Mouse (Mus musculus): ENCODE results near the gene S100a3. TPM values are rescaled to one million over a fixed set of nuclear protein-coding genes. Genes with fewer than 3 reads are reported as not detected.

Gene S100a3
- polyA plus RNA-seq, 1 experiment from 2014 or later = not detected

GRCm38 (mm10) chr3:90575320-90575719 is 14.9 kb downstream of the S100a3 start:
- Histone ChIP-seq H3K4me3 (no peak overlapping the region), H3K9me3 (no peaks in the 10 kb centered on the region), H3K27ac (no peak overlapping the region), H3K9ac (no peak overlapping the region), H3K27me3 (no peaks in the 10 kb centered on the region), H3K36me3 (no peaks in the 10 kb centered on the region), H3K4me2 (replicated peaks) (no peak overlapping the region), H3K4me1 (no peaks in the 10 kb centered on the region)
- 85% methylated on average over 3 of the region's 3 CpGs for WGBS
- no peak for ATAC-seq (ENCODE audit: insufficient number of reproducible peaks, insufficient read depth, low FRiP score, low TSS enrichment)

DNA sequence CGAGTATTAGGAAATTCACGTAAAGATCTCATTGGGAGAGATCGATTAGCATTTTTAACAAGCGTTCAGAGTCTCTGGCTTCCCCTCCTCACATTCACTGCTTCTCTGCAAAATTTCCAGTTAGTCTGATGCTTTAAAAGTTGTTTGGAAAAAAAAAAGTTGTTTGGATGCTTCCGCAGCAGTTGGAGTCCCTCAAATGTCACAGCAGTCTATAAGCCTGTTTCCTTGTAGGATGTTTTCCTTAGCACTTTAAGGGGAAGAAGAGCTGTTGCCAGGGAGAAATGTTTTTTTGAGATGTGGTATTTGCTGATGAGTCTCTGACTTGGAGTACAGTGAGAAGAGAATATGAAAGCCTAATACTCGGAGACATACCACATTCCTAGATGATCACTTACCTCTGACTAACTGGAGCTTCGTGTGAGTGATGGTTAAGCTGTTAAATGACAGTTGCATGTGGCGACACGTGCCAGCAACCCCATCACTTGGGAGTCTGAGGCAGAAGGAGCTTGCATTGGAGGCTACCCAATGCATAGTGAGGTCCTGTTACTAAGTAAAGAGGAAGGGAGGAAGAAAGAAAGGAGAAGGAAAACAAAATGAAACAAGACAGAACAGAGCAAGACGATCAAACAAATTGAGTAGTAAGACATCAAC is 16.1 kb downstream of the S100a3 start:
- H3K4me1 ChIP-seq = no peaks in the 10 kb centered on the region
- no peaks in the 10 kb centered on the region for H3K36me3 ChIP-seq
- no peaks in the 10 kb centered on the region for H3K27me3 ChIP-seq
- H3K27ac ChIP-seq = no peak overlapping the region
- WGBS = 73% methylated on average over 10 of the region's 10 CpGs
- no peak for ATAC-seq (ENCODE audit: insufficient number of reproducible peaks, insufficient read depth, low FRiP score, low TSS enrichment)
- H3K9ac ChIP-seq = no peak overlapping the region
- H3K9me3 ChIP-seq = no peaks in the 10 kb centered on the region
- H3K4me2 ChIP-seq (replicated peaks) = no peak overlapping the region
- H3K4me3 ChIP-seq = no peak overlapping the region

DNA sequence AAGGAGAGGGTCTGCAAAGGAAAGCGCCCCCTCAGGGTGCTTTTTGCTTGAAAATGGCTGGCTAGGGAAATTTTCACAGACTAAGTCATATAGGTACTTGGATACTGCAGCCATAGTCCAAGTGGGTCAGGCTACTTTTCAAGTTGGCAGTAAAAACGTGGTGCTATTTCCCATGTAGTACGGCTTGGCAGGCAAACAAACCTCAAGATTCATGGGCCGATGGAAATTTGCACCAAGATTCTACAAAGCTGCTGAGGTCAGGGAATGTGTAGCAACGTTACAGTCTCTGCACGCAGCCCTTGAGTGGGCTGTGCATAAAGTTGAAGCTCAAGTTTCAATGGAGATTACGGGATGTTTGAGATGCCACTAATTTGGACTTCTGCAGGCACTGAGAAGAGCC is 19.1 kb downstream of the S100a3 start:
- no peak overlapping the region for H3K9ac ChIP-seq
- no peak overlapping the region for H3K4me2 ChIP-seq (replicated peaks)
- no peak overlapping the region for H3K27ac ChIP-seq
- no peaks in the 10 kb centered on the region for H3K4me1 ChIP-seq
- H3K36me3 ChIP-seq = no peaks in the 10 kb centered on the region
- no peak overlapping the region for H3K4me3 ChIP-seq
- H3K9me3 ChIP-seq = no peaks in the 10 kb centered on the region
- ATAC-seq (ENCODE audit: insufficient number of reproducible peaks, insufficient read depth, low FRiP score, low TSS enrichment) = no peak
- no peaks in the 10 kb centered on the region for H3K27me3 ChIP-seq
- WGBS = 55% methylated on average over 7 of the region's 7 CpGs

GRCm38 (mm10) chr3:90581141-90581540 is 20.8 kb downstream of the S100a3 start:
- 91% methylated on average over 5 of the region's 5 CpGs for WGBS
- Histone ChIP-seq H3K36me3 (no peaks in the 10 kb centered on the region), H3K4me3 (no peak overlapping the region), H3K4me2 (replicated peaks) (no peak overlapping the region), H3K9me3 (no peaks in the 10 kb centered on the region), H3K27me3 (no peaks in the 10 kb centered on the region), H3K9ac (no peak overlapping the region), H3K4me1 (no peaks in the 10 kb centered on the region), H3K27ac (no peak overlapping the region)
- no peak for ATAC-seq (ENCODE audit: insufficient number of reproducible peaks, insufficient read depth, low FRiP score, low TSS enrichment)

GRCm38 (mm10) chr3:90582156-90582555 is 21.8 kb downstream of the S100a3 start:
- WGBS = 92% methylated on average over 1 of the region's 1 CpGs
- Histone ChIP-seq H3K4me3 (no peak overlapping the region), H3K27ac (no peak overlapping the region), H3K27me3 (no peaks in the 10 kb centered on the region), H3K4me2 (replicated peaks) (no peak overlapping the region), H3K36me3 (no peaks in the 10 kb centered on the region), H3K9me3 (no peaks in the 10 kb centered on the region), H3K4me1 (no peaks in the 10 kb centered on the region), H3K9ac (no peak overlapping the region)
- ATAC-seq (ENCODE audit: insufficient number of reproducible peaks, insufficient read depth, low FRiP score, low TSS enrichment) = no peak

DNA sequence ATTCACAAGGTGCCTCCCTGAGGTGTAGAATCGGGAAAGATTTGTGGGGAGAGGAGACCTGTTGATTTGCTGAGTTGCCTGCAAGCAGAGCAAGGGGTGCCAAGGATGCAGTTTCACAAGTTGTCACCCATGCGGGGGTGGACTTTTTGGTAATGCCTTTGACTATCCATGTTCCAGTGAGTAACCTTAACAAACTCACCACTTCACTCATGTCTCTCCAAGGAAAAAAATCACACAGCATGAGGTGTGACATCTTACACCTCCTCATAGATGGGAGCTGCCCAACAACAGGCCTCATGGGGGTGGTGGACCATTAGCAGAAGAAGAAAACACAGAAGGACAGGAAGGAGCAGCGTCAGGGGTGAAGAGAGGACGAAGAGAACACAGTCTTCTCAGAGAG is 22.2 kb downstream of the S100a3 start:
- Histone ChIP-seq H3K9ac (no peak overlapping the region), H3K4me3 (no peak overlapping the region), H3K4me2 (replicated peaks) (no peak overlapping the region), H3K36me3 (no peaks in the 10 kb centered on the region), H3K9me3 (no peaks in the 10 kb centered on the region), H3K27me3 (no peaks in the 10 kb centered on the region), H3K4me1 (no peaks in the 10 kb centered on the region), H3K27ac (no peak overlapping the region)
- WGBS = 92% methylated on average over 4 of the region's 4 CpGs
- ATAC-seq (ENCODE audit: insufficient number of reproducible peaks, insufficient read depth, low FRiP score, low TSS enrichment) = no peak

- H3K9ac ChIP-seq = no peak overlapping the region
- ATAC-seq (ENCODE audit: insufficient number of reproducible peaks, insufficient read depth, low FRiP score, low TSS enrichment) = no peak
- H3K36me3 ChIP-seq = no peaks in the 10 kb centered on the region
- no peaks in the 10 kb centered on the region for H3K9me3 ChIP-seq
- no peak overlapping the region for H3K4me2 ChIP-seq (replicated peaks)
- no peak overlapping the region for H3K4me3 ChIP-seq
- 48% methylated on average over 3 of the region's 3 CpGs for WGBS
- H3K4me1 ChIP-seq = no peaks in the 10 kb centered on the region
- no peak overlapping the region for H3K27ac ChIP-seq
- no peaks in the 10 kb centered on the region for H3K27me3 ChIP-seq
Observed at GRCm38 (mm10) chr3:90583893-90584292, 23.5 kb downstream of the S100a3 start.

DNA sequence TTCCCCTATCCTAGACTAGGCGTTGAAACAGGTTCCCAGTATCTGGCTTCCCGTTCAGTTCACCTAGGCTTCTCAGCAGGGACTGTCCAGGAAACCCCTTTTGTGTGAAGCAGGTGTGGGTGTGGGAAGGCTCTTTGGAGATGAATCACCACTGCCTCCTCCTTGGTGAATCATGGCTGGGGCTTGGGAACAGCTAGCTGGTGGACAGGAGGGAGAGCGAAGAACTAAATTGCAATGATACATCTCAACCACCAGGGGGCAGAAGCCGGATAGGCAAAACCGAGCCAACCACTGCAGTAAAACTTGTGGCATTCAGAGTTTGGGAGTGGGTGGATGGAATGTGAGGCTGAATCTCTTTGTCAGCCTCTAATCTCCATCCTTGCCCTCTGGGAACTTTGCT is 25.2 kb downstream of the S100a3 start:
- H3K9ac ChIP-seq = no peak overlapping the region
- no peaks in the 10 kb centered on the region for H3K36me3 ChIP-seq
- ATAC-seq (ENCODE audit: insufficient number of reproducible peaks, insufficient read depth, low FRiP score, low TSS enrichment) = no peak
- 33% methylated on average over 5 of the region's 5 CpGs for WGBS
- H3K27me3 ChIP-seq = no peaks in the 10 kb centered on the region
- no peak overlapping the region for H3K4me3 ChIP-seq
- no peak overlapping the region for H3K4me2 ChIP-seq (replicated peaks)
- H3K4me1 ChIP-seq = no peaks in the 10 kb centered on the region
- no peak overlapping the region for H3K27ac ChIP-seq
- no peaks in the 10 kb centered on the region for H3K9me3 ChIP-seq

DNA sequence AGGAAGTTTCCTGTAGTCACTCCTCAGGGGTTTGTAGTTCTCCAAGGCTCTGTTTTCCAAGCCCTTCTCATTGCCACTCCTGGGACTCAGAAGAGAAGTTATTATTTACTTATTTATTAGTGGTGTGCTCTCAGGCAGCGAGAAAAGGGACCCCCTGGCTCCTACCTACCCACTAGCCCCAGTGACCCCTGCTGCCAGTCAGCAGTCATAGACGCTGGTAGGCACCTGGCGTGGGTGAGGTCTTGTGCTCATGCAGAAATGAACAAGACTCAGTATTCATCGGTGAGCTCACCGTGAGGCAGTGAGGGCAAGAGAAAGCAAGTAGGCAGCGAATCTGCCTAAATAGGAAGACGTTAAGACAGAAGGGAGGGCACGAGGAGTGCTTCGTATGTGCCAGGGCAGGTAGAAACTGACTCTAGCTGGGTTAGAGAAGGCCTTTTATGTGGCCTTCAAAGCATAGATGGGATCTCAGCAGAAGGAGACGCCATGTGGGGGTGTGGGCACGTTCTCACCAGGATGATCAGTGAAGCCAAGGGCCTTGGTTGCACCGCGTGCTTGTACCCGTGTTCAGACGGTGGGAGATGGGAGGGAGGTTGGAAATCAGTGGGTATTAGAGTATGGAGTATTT is 25.8 kb downstream of the S100a3 start:
- H3K27ac ChIP-seq = no peak overlapping the region

DNA sequence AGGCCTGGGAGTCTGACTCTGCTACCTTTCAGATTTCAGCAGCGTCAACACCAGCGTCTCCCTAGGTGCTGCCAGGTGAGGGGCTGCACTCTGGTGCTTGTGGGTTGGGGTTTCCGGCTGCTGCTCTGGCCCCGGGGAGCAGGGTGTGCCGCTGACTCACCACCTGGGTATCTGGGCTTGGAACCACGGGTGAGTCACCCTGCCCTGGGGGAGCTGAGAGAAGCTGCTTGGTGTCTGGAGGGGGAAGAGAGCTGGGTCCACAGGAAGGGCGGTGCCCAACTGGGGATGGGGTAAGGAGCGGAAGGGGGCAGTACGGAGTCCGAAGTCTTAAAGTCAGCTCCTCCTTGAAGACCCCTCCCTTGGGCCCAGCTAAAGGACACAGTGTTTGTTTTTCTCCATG is 26.5 kb downstream of the S100a3 start:
- WGBS = 67% methylated on average over 10 of the region's 10 CpGs
- no peaks in the 10 kb centered on the region for H3K4me1 ChIP-seq
- H3K4me2 ChIP-seq (replicated peaks) = no peak overlapping the region
- no peak for ATAC-seq (ENCODE audit: insufficient number of reproducible peaks, insufficient read depth, low FRiP score, low TSS enrichment)
- H3K9ac ChIP-seq = no peak overlapping the region
- H3K27ac ChIP-seq = no peak overlapping the region
- H3K9me3 ChIP-seq = no peaks in the 10 kb centered on the region
- no peak overlapping the region for H3K4me3 ChIP-seq
- no peaks in the 10 kb centered on the region for H3K27me3 ChIP-seq
- no peaks in the 10 kb centered on the region for H3K36me3 ChIP-seq

More for the DNA sequence above, 25.8 kb downstream of the S100a3 start:
- Histone ChIP-seq H3K9ac (no peak overlapping the region), H3K36me3 (no peaks in the 10 kb centered on the region), H3K27me3 (no peaks in the 10 kb centered on the region), H3K9me3 (no peaks in the 10 kb centered on the region), H3K4me3 (no peak overlapping the region), H3K4me1 (no peaks in the 10 kb centered on the region), H3K4me2 (replicated peaks) (no peak overlapping the region)
- ATAC-seq (ENCODE audit: insufficient number of reproducible peaks, insufficient read depth, low FRiP score, low TSS enrichment) = no peak
- 83% methylated on average over 15 of the region's 15 CpGs for WGBS

DNA sequence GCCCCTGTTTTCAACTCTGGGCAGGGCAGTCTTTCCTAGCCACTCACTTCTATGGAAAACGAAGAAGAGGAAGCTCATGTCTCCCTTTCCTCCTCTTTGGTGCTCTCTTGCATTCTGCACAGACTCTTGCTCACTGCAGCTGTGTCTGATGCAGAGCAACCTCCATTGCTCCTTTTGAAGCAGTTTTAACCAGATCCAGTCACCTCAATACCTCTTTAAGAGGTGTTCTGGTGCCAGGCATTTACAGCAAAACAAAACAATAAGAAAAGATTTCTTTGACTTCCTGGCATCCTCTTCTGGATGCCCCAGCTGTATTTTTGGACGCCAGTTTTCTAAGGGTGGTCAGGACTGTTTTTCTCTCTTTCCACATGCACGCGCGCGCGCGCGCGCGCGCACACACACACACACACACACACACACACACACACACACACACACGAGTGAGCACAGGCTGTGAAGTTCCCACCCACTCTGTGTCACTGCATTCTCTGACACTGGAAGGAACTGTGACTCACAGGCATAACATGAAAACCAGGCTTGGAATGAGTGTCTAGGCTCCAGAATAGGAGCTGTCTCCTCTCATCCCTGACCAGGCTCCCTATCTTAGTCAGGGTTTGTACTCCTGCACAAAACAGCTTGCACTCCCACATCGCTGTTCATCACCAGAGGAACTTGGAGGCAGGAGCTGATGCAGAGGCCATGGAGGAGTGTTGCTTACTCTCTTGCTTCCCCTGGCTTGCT is 27.2 kb downstream of the S100a3 start:
- Histone ChIP-seq H3K27me3 (no peaks in the 10 kb centered on the region), H3K4me2 (replicated peaks) (no peak overlapping the region), H3K4me1 (no peaks in the 10 kb centered on the region), H3K36me3 (no peaks in the 10 kb centered on the region), H3K4me3 (no peak overlapping the region), H3K9me3 (no peaks in the 10 kb centered on the region), H3K27ac (no peak overlapping the region), H3K9ac (no peak overlapping the region)
- no peak for ATAC-seq (ENCODE audit: insufficient number of reproducible peaks, insufficient read depth, low FRiP score, low TSS enrichment)
- 88% methylated on average over 14 of the region's 14 CpGs for WGBS

- H3K27ac ChIP-seq = no peak overlapping the region
- no peak overlapping the region for H3K4me2 ChIP-seq (replicated peaks)
- H3K27me3 ChIP-seq = no peaks in the 10 kb centered on the region
- WGBS = 70% methylated on average over 6 of the region's 6 CpGs
- H3K4me1 ChIP-seq = no peaks in the 10 kb centered on the region
- H3K36me3 ChIP-seq = no peaks in the 10 kb centered on the region
- no peak for ATAC-seq (ENCODE audit: insufficient number of reproducible peaks, insufficient read depth, low FRiP score, low TSS enrichment)
- no peak overlapping the region for H3K4me3 ChIP-seq
- no peaks in the 10 kb centered on the region for H3K9me3 ChIP-seq
- no peak overlapping the region for H3K9ac ChIP-seq
Observed at GRCm38 (mm10) chr3:90589390-90589789, 29.0 kb downstream of the S100a3 start.

Measured in embryonic facial prominence, embryonic 12.5 days (tissue).